Mouse (Mus musculus): ENCODE measurements around the gene Stmn1. TPM values are rescaled to one million over a fixed set of nuclear protein-coding genes. Genes with fewer than 3 reads are reported as not detected.
"Not testable (repeated sequence)": the region's sequence is repeated elsewhere in the genome, so short reads cannot be mapped to it uniquely, and the experiment has no call there.

Stmn1 gene
- polyA plus RNA-seq, 1 experiment, result 3.3 TPM

DNA sequence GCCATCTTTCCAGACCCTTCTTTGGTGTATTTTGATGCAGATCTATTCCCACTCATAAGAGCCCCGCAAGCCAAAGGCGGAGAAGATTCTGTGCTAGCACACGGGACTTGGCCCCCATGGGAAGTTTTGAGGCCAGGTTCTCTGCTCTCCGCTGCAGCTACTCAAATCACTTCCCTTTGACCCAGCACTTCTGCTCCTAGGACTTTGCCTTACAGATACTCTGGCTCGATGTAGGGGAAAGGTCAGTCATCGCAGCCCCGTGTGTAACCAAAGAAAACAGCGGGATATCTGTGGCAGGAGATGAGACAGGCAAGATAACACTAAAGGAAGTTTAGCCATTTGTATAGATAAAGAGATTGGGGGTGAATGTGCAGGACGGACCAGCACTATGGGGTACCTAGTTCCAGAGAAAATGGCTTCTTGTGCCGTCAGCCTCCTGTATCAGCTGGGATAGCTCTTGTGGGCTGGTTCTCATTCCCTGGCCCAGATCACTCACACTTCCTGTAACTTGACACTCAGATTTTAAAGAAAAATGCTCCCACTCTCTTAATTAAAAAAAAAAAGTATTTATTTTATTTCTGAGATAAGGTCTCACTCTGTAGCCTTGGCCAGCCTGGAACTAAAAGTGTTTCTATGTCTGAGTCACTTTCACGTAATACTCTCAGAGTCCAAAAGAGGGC lies 22.0 kb downstream of the Stmn1 start:
- Histone ChIP-seq H3K4me3 (ENCODE audit: insufficient read depth, low read depth, low read length) (peak overlapping the region; percentile 21), H3K27ac (replicated peaks; ENCODE audit: low read depth, low read length) (peak overlapping the region; percentile 26), H3K4me1 (ENCODE audit: control insufficient read depth, insufficient read depth, insufficient read length, low read length) (peaks cover 7% of the 10 kb centered on the region; the same call in 1 of the 2 replicates)

DNA sequence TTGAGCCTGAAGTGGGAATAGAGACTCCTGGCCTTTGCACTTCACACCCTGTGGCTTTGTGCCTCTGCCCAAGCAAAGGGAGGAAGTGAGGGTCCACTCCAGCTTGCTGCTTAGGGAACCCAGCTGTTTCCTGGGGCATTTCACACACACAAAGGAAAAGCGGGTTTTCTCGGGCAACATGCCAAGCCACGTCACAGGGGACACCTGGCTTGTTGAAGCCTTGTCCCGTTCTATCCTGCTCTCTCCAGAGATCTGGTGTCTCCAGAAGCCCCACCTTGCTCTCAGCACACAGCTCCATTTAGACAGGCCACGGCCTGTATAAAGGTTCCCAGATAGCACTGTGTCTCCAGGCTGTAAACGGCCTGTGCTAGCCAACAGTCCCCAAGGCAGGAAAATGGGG lies 23.6 kb downstream of the Stmn1 start:
- no peak overlapping the region for H3K27ac ChIP-seq (replicated peaks; ENCODE audit: low read depth, low read length)
- peaks cover 7% of the 10 kb centered on the region; the same call in 1 of the 2 replicates for H3K4me1 ChIP-seq (ENCODE audit: control insufficient read depth, insufficient read depth, insufficient read length, low read length)
- H3K4me3 ChIP-seq (ENCODE audit: insufficient read depth, low read depth, low read length), result no peak overlapping the region

GRCm38 (mm10) chr4:134494161-134494560 lies 26.0 kb downstream of the Stmn1 start:
- H3K27ac ChIP-seq (replicated peaks; ENCODE audit: low read depth, low read length), result not testable (repeated sequence)

GRCm38 (mm10) chr4:134494780-134495545 lies 26.8 kb downstream of the Stmn1 start:
- no peak overlapping the region for H3K27ac ChIP-seq (replicated peaks; ENCODE audit: low read depth, low read length)
- H3K4me3 ChIP-seq (ENCODE audit: insufficient read depth, low read depth, low read length), result no peak overlapping the region
- H3K4me1 ChIP-seq (ENCODE audit: control insufficient read depth, insufficient read depth, insufficient read length, low read length), result no peaks in the 10 kb centered on the region; the same call in 1 of the 2 replicates

More at GRCm38 (mm10) chr4:134494161-134494560, 26.0 kb downstream of the Stmn1 start:
- H3K4me3 ChIP-seq (ENCODE audit: insufficient read depth, low read depth, low read length); H3K4me1 ChIP-seq (ENCODE audit: control insufficient read depth, insufficient read depth, insufficient read length, low read length): not testable (repeated sequence)

DNA sequence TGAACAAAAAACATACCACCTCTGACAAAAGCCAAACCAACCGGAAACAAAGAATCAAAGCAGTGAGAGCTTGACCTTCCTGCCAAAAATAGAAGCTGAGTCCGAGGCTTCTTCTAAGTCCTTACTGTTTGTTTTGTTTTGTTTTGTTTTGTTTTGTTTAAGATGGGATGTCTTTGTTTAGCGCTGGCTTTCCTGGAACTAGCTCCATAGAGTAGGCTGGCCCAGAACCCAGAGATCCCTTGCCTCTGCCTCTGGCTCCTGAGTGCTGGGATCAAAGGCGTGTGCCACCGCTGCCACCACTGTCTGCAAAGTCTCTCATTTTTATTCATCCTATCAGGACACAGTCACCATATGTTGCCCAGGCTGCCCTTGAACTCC lies 27.4 kb downstream of the Stmn1 start:
- Histone ChIP-seq H3K4me1 (ENCODE audit: control insufficient read depth, insufficient read depth, insufficient read length, low read length) (no peaks in the 10 kb centered on the region; the same call in 1 of the 2 replicates), H3K4me3 (ENCODE audit: insufficient read depth, low read depth, low read length) (no peak overlapping the region), H3K27ac (replicated peaks; ENCODE audit: low read depth, low read length) (no peak overlapping the region)

DNA sequence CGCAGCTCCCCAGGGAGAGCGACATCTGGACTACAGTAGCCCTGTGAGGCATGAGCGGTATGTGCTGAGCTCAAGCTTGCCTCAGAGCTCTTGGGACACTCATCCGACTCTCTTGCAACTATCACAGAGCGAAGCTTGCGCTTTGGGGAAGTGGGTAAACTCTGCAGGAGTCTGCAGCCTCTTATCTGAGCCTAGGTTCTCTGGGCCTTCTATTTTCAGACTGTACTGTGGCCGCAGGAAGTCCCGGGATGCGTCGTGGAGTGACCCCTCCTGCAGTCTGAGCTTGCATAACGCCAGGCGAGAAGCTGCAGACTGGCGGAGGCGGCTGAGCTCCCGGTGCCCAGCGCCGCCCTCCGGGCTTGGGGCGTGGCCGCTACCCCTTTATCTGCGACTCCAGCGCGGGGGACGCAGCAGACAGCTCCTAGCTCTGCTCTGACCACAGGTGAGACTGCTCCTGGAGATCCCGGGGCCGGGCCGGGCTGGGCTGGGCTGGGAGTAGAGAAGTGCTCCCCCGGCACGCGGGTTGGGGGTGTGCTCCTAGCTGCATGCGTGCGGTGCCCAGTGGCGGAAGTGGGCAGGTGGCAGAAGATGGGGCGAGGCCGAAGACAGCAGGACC lies 28.6 kb downstream of the Stmn1 start, which contains the start of gene Paqr7:
Gene Paqr7 (plus strand): TSS at position 103 of the 616 bp plus-strand sequence.
- Histone ChIP-seq H3K4me1 (ENCODE audit: control insufficient read depth, insufficient read depth, insufficient read length, low read length) (no peaks in the 10 kb centered on the region; the same call in 1 of the 2 replicates), H3K27ac (replicated peaks; ENCODE audit: low read depth, low read length) (peak within 1 kb of the TSS; percentile 36), H3K4me3 (ENCODE audit: insufficient read depth, low read depth, low read length) (peak within 1 kb of the TSS; percentile 67)

DNA sequence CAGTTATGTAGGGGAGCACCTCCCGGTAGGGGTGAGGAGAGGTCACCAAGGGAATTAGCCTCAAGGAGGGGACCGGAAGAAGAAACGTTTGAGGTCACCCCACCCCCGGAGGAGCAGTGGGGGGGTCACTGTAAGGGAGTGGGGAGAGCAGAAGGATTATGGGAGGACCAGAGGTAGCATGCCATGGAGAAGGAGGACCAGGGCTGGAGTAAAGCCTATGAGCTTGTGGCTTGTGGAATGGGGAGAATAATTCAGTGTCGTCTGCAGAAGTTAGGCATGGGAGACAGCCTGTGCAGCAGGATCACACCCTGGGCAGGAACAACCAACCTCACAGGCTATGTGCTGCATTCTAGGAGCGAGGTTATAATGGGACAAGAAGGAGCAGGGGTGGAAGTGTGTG lies 29.1 kb downstream of the Stmn1 start:
- H3K4me3 ChIP-seq (ENCODE audit: insufficient read depth, low read depth, low read length), result peak overlapping the region; percentile 67
- peak overlapping the region; percentile 36 for H3K27ac ChIP-seq (replicated peaks; ENCODE audit: low read depth, low read length)
- no peaks in the 10 kb centered on the region; the same call in 1 of the 2 replicates for H3K4me1 ChIP-seq (ENCODE audit: control insufficient read depth, insufficient read depth, insufficient read length, low read length)

- Histone ChIP-seq H3K4me3 (ENCODE audit: insufficient read depth, low read depth, low read length) (peak overlapping the region; percentile 67; the same call in 1 of the 2 replicates), H3K4me1 (ENCODE audit: control insufficient read depth, insufficient read depth, insufficient read length, low read length) (no peaks in the 10 kb centered on the region; the same call in 1 of the 2 replicates), H3K27ac (replicated peaks; ENCODE audit: low read depth, low read length) (no peak overlapping the region)
These were observed 30.0 kb downstream of the Stmn1 start for GRCm38 (mm10) chr4:134497986-134498731.

GRCm38 (mm10) chr4:134498983-134499382 lies 30.9 kb downstream of the Stmn1 start:
- H3K4me1 ChIP-seq (ENCODE audit: control insufficient read depth, insufficient read depth, insufficient read length, low read length); H3K27ac ChIP-seq (replicated peaks; ENCODE audit: low read depth, low read length); H3K4me3 ChIP-seq (ENCODE audit: insufficient read depth, low read depth, low read length): not testable (repeated sequence)

GRCm38 (mm10) chr4:134501095-134501494 lies 33.0 kb downstream of the Stmn1 start:
- H3K27ac ChIP-seq (replicated peaks; ENCODE audit: low read depth, low read length), result no peak overlapping the region

GRCm38 (mm10) chr4:134503686-134504357 lies 35.7 kb downstream of the Stmn1 start:
- Histone ChIP-seq H3K4me3 (ENCODE audit: insufficient read depth, low read depth, low read length) (no peak overlapping the region), H3K4me1 (ENCODE audit: control insufficient read depth, insufficient read depth, insufficient read length, low read length) (no peaks in the 10 kb centered on the region), H3K27ac (replicated peaks; ENCODE audit: low read depth, low read length) (no peak overlapping the region)

More at GRCm38 (mm10) chr4:134501095-134501494, 33.0 kb downstream of the Stmn1 start:
- no peaks in the 10 kb centered on the region; the same call in 1 of the 2 replicates for H3K4me1 ChIP-seq (ENCODE audit: control insufficient read depth, insufficient read depth, insufficient read length, low read length)
- H3K4me3 ChIP-seq (ENCODE audit: insufficient read depth, low read depth, low read length), result no peak overlapping the region

DNA sequence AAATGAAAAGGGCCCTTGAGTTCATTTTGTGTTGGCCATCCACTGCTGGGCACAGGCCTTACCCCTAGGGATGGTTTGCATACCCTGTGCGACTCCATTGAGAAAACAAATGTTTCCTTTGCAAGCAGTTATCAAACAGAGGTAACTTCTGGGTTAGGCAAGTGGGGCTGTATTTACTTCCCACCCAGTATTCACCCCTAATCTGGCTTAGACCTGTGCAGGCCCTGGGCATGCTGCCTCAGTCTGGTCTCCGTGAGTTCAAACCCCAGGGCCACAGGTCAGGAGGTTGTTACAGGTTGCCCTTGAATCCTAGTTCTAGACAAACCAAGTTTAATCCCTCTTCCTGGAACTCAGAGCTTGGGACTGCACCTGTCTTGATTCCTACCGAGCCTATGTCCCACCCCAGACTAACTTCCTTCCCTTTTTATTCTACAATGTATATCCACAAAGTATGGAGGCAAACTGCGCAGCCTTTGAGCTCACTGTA lies 37.2 kb downstream of the Stmn1 start:
- no peaks in the 10 kb centered on the region for H3K4me1 ChIP-seq (ENCODE audit: control insufficient read depth, insufficient read depth, insufficient read length, low read length)
- H3K4me3 ChIP-seq (ENCODE audit: insufficient read depth, low read depth, low read length), result no peak overlapping the region
- H3K27ac ChIP-seq (replicated peaks; ENCODE audit: low read depth, low read length), result no peak overlapping the region

GRCm38 (mm10) chr4:134505966-134506594 lies 38.0 kb downstream of the Stmn1 start:
- H3K4me3 ChIP-seq (ENCODE audit: insufficient read depth, low read depth, low read length), result no peak overlapping the region
- H3K27ac ChIP-seq (replicated peaks; ENCODE audit: low read depth, low read length), result no peak overlapping the region
- H3K4me1 ChIP-seq (ENCODE audit: control insufficient read depth, insufficient read depth, insufficient read length, low read length), result no peaks in the 10 kb centered on the region; the same call in 1 of the 2 replicates

- Histone ChIP-seq H3K4me3 (ENCODE audit: insufficient read depth, low read depth, low read length) (no peak overlapping the region), H3K27ac (replicated peaks; ENCODE audit: low read depth, low read length) (no peak overlapping the region)
These were observed 38.6 kb downstream of the Stmn1 start for GRCm38 (mm10) chr4:134506713-134507112.

More at GRCm38 (mm10) chr4:134506713-134507112, 38.6 kb downstream of the Stmn1 start:
- no peaks in the 10 kb centered on the region; the same call in 1 of the 2 replicates for H3K4me1 ChIP-seq (ENCODE audit: control insufficient read depth, insufficient read depth, insufficient read length, low read length)

All from brown adipose tissue, adult 24 weeks (tissue).